Mouse (Mus musculus): ENCODE data around the gene Car5a.

Gene Car5a

DNA sequence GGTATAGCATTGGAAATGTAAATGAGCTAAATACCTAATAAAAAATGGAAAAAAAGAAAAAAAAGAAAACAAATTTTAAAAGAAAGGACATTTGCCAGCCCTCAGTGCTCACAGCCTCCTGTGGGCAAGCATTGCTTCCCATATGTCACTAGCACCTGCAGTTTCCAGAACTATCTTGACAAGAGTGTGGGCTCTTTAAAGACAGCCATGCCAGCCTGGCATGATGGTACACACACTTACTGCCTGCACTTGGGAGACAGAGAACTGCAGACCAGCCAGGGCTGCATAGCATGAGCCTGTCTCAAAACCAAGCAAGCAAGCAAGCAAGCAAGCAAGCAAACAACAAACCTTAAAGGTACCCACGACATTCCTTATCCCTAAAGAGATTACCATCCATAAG, 39.3 kb downstream of the Car5a start:
- DNase-seq, result no peak

DNA sequence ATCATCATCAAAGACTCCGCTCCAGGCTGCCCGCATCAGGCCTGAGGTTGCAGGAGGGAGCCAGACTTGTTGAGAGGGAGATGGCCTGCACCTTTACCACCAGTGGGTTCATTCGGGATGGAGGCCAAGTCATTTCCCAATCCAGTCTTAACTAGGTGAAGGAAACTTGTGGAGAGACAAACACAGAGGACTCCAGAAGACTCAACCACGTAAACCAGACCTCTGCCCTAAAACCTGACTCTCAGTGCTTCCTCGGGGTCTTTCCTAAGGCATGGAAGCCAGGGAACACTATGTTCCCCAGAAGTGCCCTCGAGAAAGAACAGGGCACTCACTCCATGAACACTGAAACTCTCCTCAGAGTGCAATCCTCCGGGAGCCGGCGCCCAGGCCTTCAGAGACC, 39.7 kb downstream of the Car5a start:
- DNase-seq, result no peak

DNA sequence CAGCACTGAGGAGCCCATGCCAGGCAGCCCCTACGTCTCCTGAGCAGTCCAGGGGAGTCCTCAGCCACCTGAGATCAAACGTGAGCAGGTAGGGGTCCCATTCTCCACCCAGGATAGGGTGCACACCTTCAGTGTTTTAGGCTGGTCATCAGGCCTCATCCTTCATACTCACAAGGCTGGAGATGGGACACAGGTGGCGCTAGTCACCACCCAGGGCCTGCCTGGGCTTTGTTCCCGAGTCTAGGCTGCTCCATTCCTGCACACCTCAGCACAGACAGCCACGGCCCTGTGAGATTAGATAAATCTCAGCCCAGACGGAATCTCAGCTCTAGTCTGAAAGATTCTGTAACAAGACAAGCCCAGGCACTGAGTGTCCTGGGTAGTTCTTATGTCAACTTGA, 40.7 kb downstream of the Car5a start:
- peak; percentile 60 to 62 for DNase-seq

DNA sequence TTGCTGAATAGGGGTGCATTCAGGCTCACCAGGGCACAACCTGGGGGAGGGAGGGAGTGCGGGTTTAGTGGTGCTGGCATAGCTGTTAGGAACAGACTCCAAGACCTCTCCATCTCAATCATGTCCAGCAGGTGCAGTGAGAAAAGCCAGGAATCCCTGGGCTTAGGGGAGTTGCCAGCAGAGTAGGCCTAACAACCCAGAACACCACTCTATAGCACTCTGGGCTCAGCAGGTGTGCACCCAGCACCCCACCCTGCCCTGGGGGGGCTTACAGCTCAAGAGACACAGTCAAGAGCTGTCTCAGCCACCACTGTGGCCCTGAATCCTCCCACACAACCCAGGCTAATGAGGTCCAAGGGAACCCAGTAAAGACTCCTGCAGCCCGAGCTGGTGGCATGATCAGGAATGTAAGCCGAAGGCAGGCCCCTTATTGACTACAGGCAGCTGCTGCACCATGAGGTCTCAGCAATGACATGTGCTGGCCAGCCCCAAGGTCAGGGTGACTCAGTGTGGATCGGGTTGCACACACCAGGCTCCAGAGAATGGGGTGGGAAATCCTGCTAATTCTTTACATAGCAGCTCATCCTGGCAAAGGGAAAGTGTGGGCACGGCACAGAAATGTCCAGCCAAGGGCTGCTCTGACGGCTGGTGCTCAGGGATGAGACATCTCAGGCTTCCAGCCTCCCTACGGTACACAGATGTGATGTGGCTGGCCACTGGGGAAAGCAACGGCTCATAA, 43.0 kb downstream of the Car5a start:
- DNase-seq, result peak; percentile 27 to 50

DNA sequence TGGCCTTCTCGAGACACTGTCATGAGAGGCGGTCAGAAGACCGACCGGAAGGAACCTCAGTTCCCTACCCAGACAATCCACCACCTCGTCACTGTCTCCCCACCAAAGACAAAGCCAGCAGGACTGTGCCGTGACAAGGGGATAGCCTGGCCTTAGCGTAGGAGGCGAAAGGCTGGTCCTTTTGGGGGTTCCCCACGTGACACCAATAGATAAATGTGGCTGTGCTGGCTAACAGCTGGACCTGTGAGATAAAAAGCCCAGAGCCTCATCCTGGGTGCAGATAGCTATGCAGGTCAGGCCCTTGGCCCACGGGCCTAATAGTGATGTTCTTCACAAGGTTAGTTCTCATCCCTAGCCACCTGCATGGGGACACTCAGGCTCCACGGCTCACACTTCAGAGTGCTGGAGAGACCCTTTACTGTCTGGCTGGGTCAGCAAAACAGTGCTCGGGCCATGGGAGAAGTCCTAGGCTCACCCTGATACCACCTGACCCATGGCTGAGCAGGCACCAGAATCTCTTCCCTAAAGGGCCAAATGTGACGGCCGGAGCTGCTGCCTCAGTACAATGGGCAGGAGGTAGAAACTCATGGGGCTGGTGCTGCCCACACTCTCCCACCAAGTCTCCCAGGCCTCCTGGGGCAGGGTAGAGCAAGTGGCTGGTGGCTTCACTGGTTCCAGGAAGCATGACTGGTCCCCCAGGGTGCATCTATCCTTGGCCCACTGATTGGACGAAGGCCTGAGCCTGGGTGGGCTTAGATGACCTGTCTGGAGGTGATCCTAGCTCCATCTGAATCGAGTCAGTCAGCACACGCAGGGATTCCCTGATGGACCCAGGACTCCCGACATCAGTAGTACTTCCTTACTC, 45.3 kb downstream of the Car5a start:
- no peak for DNase-seq

DNA sequence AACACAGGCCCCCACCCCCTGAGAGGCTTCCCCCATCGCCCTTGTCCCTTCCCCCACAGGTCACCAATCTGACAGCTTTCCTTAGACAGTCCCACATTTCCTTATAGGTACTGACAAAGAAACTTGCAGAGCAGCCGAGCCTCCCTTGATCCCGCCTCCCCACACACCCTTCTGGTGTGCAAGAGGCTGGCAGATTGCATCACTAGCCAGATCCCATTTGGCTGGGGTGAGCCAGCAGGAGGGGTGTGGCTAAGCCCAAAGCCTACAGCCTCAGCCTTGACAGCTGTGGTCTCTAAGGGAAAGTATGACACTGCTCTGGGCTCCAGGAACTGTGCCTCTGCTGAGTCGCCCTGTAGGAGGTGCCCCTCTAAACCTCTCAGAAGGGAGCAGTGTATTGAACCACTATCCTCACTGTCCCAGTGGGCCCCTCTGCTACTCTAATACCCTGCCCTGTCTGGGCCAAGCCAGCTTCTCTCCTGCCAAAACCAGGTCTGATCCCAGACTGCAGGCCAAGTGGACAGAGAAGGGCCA, 46.2 kb downstream of the Car5a start:
- peak; percentile 74 to 77 for DNase-seq

DNA sequence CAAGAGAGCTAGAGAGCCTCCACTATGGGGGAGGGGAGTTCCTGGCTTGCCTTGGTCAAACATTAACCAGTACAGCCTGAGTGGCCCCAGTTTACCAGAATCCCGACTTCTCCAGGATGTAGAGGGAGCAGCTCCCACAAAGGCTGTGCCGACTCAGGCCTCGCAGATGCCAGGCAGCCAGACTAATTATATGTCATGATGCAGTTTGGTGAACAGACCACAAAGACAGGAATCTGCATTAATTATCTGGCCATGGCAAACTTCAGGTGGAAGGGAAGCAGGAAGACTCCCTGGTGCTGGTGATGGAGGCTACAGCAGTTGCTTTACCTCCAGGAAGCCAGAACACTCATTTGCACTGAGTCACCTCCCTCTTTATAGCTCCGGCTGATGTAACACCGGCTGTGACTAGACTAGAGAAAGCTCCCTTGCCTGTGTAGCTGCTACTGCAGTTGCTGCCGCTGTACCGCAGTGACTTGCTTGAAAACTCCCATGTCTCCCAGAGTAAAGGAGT, 46.8 kb downstream of the Car5a start:
- no peak for DNase-seq

DNA sequence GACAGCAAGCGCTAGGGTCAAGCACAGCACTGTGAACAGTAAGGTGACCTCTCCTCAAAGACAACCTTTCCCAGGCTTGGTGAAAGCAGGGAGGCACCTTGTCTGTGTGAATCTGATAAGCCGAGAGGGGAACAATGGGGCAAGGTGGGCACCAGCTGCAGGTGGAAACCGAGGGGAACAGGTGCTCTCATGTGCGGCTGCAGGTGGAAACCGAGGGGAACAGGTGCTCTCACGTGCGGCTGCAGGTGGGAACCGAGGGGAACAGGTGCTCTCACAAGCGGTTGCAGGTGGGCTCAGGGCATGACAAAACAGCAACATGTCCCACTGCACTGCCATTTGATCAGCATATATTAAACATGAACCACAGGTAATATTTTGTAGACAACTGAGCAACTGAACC, 47.5 kb downstream of the Car5a start:
- DNase-seq, result no peak

DNA sequence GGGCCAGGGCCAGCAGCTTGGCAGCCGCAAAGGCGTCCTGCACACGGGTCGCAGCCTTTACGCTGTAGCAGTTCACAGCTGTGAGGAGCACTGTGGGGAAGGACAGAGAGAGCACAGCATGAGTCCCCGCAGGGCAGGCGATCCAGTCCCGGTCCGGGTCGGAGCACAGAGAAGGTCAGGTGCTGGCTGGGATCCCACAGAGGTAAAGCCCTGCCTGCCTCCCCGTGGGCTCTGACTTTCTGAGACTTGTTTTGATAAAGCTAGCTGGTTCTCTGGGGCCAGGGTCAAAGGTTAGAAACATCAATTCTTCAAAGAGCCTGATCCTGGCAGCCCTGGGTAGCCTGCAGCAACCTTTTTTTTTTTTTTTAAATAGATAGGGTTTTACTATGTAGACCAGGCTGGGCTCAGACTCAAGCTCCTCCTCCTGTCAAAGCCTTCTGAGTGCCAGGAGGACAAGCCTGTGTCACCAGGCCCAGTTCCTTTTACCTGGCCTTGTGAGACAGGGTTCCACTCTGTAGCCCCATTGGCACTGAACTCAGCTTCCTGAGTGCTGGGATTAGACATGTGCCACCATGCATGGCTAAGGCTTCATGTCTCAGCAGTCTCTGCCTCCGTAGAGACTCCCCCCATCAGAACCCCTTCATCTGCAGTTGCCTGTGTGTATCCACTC, 48.1 kb downstream of the Car5a start:
- DNase-seq, result no peak

DNA sequence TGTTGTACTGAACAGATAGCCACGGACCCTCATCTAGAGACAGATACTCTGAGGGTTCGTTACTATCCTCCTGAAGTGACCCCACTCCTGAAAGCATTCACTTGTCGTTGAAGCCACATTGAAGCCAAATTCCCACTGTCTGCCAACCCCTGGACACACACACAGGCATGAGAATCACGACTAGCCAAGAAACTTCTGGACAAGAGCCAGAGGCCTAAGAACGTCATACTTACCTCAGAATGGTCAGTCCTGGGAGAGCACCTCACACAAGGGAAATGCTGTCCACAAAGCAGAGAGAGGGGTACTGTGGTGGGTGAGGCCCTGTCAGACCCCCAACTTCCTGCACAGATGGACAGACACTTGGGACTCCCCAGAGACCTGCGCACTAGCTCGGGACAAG, 48.8 kb downstream of the Car5a start:
- peak; percentile 66 to 69 for DNase-seq

DNA sequence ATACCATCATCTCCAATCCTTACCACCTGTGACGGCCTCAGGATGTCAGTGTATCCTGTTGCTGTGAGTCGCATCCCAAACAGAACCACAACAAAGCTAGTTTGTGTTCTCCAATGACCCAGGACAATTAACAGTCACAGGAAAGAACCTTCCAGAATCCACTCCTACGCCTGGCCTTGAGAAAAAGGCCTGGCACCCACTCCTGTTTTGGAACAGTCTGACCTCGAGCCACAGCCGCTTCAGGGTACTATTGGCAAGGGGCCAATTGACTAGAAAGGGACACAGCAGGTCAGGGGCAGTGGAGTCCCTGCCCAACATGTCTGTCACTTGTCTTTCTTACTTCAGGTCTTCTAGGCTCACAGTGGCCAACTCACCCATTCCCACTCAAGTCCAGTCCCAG, 51.8 kb downstream of the Car5a start:
- DNase-seq, result peak in 1 of 2 experiments; percentile 51

DNA sequence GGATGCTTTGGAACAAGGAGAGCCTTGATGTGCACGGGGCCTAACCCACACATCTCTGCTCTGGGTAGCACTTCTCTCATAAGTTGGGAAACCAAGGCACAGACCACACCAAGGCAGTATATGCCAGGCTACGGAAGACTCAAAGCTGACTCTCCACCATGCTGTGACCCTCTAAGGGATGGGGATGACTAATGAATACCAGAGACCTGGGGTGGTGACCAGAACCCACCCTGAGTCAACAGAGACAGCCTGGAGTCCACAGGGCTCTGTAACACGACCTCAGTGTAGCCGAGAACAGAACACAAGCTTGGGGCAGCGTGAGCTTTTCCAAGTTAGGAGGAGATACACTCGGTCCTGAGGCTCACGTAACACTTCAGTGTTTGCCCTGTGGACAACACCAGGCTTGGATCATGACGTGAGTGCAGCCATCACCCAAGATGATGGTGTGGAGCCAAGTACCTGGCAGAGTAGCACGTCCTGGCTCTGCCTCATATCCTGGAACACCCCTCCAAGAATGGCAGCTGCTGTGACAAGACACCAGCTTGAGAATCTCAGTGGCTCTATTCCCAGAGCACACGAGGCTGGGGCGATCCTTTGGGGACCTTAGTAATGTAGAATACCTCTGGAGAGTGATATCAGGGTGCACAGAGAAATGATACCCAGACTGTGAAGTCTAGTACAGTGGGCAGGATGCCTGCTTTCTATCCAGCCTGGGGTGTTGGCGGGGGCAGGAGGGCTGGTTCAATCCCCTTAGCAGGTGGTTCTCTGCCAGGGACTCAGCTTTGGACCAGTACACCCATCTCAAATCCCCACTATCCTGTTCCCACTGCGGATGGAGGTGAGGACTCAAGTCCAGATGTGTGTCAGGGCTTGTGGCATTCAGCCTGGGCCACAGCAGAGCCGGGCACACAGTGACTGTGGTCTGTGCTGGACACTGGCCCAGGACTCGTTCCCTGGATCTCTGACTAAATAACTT, 54.6 kb downstream of the Car5a start:
- peak; percentile 76 to 78 for DNase-seq

DNA sequence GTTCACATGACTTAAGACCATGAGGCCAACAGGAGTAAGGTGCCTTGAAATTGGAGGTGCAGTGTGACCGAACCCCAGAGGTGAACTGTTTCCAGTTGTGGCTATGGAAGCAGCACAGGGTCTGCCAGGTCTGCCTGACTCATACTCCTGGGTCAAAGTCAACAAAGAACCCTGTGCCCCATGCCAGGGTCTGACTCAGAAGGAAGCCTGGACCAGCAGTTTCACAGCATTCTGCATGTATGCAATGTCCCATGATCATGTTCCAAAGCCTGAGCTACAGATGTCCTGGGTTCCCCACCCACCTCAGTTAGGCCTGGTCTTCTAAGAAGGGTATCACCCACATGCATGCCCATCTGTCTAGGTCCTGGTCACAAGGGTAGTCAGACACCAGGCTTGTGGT, 55.4 kb downstream of the Car5a start:
- no peak for DNase-seq

DNA sequence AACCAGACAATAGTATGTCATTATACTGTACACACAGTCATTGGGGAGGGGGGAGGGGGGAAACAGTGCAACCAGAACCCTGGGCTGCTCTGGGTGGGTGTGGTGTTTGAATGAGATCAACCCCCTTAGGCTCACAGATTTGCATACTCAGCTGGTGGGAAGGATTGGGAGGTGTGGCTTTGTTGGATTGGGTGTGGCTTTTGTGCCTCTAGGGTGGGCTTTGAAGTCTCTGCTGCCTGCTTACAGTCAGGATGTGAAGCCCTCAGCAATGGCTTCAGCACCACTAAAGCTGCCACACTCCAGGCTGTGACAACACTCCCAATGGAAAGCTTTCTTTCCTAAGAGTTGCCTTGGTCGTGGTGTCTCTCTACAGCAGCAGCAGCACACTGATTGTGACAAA, 57.2 kb downstream of the Car5a start:
- no peak for DNase-seq

DNA sequence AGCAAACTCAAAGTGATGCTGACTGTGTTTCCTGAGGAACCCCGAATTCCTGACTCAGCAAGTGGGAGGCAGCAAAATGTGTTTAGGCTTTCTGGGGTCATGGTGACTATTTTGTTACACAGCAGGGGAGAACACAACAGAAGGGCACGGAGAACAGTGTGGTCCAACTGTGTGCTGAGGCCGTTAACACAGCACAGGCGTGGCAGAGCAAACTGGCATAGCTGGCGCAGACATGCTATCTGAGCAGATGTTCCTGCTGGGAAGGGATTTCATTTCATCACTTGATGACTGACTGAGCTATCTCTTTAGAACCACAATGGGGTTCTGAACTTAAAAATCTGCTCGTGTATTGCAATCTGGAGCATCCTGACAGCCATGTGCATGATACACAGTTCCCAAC, 59.3 kb downstream of the Car5a start:
- DNase-seq, result peak; percentile 73 to 77

DNA sequence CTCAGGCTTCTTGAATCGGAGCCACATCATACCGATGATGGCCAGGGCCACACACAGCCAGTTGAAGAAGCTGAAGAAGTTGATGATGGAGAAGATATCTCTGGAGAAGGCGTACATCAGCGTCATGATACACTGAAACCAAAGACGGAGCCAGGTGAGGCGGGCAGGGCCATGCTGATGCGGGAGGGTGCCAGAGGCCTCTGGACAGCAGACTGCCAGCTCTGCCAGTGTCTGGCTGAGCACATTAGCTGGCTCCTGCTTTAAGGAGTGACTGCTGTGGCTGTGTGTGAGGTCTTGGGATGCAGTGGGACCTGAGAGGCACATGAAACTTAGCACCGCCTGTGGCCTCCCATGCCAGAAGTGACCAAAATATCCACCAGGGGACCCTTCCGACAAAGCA, 59.7 kb downstream of the Car5a start:
- peak in 1 of 2 experiments; percentile 64 for DNase-seq

DNA sequence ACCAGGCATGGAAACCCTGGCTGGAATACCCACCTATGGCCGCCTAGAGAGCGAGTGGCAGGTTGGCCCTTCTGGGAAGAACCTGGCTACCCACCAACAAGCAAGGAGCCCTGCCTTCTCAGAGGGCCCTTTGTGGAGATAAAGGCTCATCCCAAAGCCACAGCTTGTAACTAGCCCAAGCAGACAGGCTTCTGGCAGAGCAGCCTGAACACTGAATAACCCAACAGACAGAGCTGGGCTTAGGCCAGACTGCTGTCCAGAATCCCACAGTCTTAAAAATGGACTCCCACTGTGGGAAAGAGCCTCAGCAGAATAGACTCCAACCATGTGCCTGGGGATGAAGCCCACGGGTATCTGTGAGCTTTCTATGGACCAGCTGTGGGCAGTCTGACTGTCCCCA, 60.5 kb downstream of the Car5a start:
- DNase-seq, result peak; percentile 71 to 77

DNA sequence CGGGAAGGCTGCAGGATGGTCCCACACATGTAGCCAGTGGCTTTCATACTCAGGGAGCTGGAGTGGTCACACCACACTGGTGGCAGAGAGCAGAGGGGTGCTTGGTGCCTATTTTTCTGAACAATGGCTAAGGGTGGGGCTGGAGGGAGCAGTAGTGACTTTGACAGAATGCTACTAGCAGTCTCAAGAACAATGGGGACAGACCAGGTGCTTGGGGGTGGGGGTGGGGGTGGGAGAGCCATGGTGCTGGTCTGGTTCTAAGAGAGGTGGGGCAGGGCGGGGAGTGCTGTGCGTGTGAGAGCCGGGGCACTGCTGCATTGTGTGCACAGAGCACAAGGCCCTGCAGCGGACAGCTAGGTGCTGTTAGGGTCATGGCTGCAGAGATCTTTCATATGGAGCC, 62.8 kb downstream of the Car5a start:
- no peak for DNase-seq

DNA sequence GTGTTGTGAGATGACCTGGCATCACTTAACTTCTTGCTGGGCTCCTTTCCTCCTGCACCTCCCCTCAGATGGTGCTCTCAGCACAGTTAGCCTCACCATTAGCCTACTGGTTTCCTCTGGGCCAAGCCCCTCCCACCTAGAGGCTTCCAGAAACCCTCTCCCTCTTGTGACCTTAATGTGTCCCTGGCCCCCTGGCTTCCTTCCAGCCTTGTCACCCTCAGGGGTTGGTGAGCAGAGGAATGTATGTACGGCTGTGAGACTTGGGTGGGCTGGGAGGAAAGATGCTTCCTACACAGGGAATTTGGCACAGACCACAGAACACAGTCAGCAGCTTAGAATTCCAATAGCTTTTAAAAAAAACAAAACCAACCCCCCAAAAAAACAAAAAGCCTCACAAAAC, 63.9 kb downstream of the Car5a start:
- DNase-seq, result peak in 1 of 2 experiments; percentile 55

DNA sequence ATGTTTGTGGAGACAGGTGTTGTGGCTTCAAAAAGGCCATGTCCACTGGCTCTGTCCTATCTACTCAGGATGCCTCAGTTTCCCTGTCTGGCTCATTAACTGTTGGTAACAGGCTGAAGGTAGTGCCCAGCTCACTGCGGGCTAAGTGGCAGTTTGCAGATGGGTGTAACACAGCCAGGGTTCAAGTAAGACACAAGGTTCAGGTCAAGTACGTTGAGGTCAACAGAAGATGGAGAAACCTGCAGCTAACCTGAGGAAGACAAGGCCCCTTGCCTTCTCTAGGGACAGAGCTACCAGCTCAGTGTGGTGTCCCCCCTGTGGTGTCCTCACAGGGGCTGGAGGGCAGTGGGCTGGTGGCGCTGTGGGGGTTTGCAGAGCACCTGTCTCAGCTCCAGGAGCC, 65.0 kb downstream of the Car5a start:
- no peak for DNase-seq

DNA sequence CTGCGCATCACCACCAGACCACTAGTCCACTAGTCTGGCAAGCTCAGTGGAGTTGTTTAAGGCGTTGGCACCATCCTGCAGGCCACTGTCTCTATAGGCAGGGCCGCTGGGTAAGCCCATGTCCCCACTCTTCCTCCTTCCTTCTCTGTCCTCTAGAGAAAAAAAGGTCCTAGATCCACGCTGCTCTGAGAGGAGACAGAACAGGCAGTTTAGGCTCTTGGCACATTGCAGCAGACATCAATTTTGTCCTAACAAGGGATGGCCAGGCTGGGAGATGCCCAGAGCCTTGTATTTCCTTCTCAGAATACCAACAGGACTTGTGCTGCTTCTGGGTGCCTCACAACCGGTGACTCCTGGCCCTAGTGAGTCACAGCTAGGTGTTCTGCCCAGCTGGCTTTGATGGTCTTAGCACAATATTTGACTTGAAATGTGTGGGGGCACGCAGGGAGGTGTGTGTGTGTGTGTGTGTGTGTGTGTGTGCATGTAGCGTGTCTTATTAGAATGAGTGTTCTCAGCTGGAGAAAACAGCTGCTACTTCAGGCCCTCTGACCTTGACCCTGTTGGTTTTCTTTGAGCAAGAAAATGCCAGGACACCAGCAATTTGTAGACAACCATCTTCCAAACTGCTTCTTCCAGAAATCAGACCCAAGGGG, 66.8 kb downstream of the Car5a start:
- DNase-seq, result no peak

Data from cerebellum, postnatal 10 days (tissue).